Mouse (Mus musculus): Measurements from ENCODE around the gene Kdm8.

DNA sequence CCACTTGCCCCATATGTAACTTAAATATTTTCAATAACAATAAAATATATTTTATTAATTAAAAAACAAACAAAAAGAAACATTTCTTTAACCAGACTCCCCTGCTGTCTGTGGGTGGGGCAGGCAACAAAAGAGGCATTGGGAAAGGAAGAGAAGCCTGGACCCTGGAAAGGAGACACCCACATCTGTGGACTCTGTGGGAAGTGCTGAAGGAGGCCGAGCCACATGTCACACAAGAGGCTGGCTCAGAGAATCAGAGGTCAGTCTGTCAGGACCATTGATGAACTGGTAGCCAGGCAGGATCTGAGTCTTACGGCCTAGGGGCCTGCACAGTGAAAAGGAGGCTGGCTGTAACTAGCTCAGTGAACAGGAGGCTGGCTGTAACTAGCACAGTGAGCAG, 17.7 kb downstream of the Kdm8 start:
- TF ChIP-seq CTCF (IDR thresholded peaks at IDR 0.05; ENCODE audit: low read depth), result no peak
- no peak for TF ChIP-seq EP300 (IDR thresholded peaks at IDR 0.05; ENCODE audit: low read depth)

Measured in liver, embryonic 14.5 days (tissue).